Mouse (Mus musculus): ENCODE results near the gene Gm11444. TPM values are rescaled to one million over a fixed set of nuclear protein-coding genes. Genes with fewer than 3 reads are reported as not detected.

Gene Gm11444
- polyA plus RNA-seq, 1 experiment from 2014 or later = not detected

GRCm38 (mm10) chr11:85849037-85849436 is 1.1 kb downstream of the Gm11444 start:
- Histone ChIP-seq H3K9ac (no peak overlapping the region), H3K4me3 (peak overlapping the region; percentile 22), H3K4me1 (peaks cover 34% of the 10 kb centered on the region), H3K4me2 (peak overlapping the region; percentile 53), H3K9me3 (no peaks in the 10 kb centered on the region), H3K36me3 (no peaks in the 10 kb centered on the region), H3K27me3 (no peaks in the 10 kb centered on the region), H3K27ac (peak overlapping the region; percentile 48)
- 2% methylated on average over 21 of the region's 21 CpGs for WGBS
- peak; percentile 8; the same call in 1 of the 2 replicates for ATAC-seq (ENCODE audit: borderline replicate concordance, extremely low read depth, low FRiP score, low TSS enrichment)

GRCm38 (mm10) chr11:85846509-85846908 is 3.6 kb downstream of the Gm11444 start:
- peak; percentile 61 for ATAC-seq (ENCODE audit: borderline replicate concordance, extremely low read depth, low FRiP score, low TSS enrichment)
- Histone ChIP-seq H3K36me3 (no peaks in the 10 kb centered on the region), H3K4me1 (peaks cover 51% of the 10 kb centered on the region), H3K9me3 (no peaks in the 10 kb centered on the region), H3K4me3 (no peak overlapping the region), H3K9ac (no peak overlapping the region), H3K27ac (peak overlapping the region; percentile 97), H3K4me2 (0 out of 2 replicates have a peak overlapping the region, but pooled peaks have one; percentile 14), H3K27me3 (peaks cover 4% of the 10 kb centered on the region; the same call in 1 of the 2 replicates)
- 40% methylated on average over 4 of the region's 4 CpGs for WGBS

GRCm38 (mm10) chr11:85845921-85846320 is 4.2 kb downstream of the Gm11444 start:
- Histone ChIP-seq H3K36me3 (no peaks in the 10 kb centered on the region), H3K9ac (no peak overlapping the region), H3K27ac (peak overlapping the region; percentile 97), H3K27me3 (peaks cover 9% of the 10 kb centered on the region), H3K4me2 (0 out of 2 replicates have a peak overlapping the region, but pooled peaks have one; percentile 87), H3K9me3 (no peaks in the 10 kb centered on the region), H3K4me1 (peaks cover 52% of the 10 kb centered on the region), H3K4me3 (no peak overlapping the region)
- WGBS = 21% methylated on average over 5 of the region's 5 CpGs
- ATAC-seq (ENCODE audit: borderline replicate concordance, extremely low read depth, low FRiP score, low TSS enrichment) = peak; percentile 55

GRCm38 (mm10) chr11:85844971-85845370 is 5.2 kb downstream of the Gm11444 start:
- H3K4me1 ChIP-seq = peaks cover 51% of the 10 kb centered on the region
- H3K9ac ChIP-seq = peak overlapping the region; percentile 74
- no peaks in the 10 kb centered on the region for H3K36me3 ChIP-seq
- H3K4me2 ChIP-seq = peak overlapping the region; percentile 87
- H3K9me3 ChIP-seq = no peaks in the 10 kb centered on the region
- H3K4me3 ChIP-seq = peak overlapping the region; percentile 64
- ATAC-seq (ENCODE audit: borderline replicate concordance, extremely low read depth, low FRiP score, low TSS enrichment) = no peak
- 29% methylated on average over 5 of the region's 5 CpGs for WGBS
- H3K27me3 ChIP-seq = peaks cover 18% of the 10 kb centered on the region
- H3K27ac ChIP-seq = peak overlapping the region; percentile 97

GRCm38 (mm10) chr11:85844144-85844965 is 5.8 kb downstream of the Gm11444 start:
- Histone ChIP-seq H3K27ac (peak overlapping the region; percentile 97), H3K27me3 (peaks cover 25% of the 10 kb centered on the region), H3K4me2 (peak overlapping the region; percentile 87), H3K9me3 (no peaks in the 10 kb centered on the region), H3K36me3 (no peaks in the 10 kb centered on the region), H3K9ac (peak overlapping the region; percentile 74), H3K4me3 (peak overlapping the region; percentile 64), H3K4me1 (peaks cover 51% of the 10 kb centered on the region)
- under 1% methylated on average over 54 of the region's 54 CpGs for WGBS
- peak; percentile 69 for ATAC-seq (ENCODE audit: borderline replicate concordance, extremely low read depth, low FRiP score, low TSS enrichment)

- Histone ChIP-seq H3K36me3 (no peaks in the 10 kb centered on the region), H3K4me2 (peak overlapping the region; percentile 87), H3K9ac (peak overlapping the region; percentile 74), H3K9me3 (no peaks in the 10 kb centered on the region), H3K4me1 (peaks cover 44% of the 10 kb centered on the region), H3K27ac (peak overlapping the region; percentile 97), H3K27me3 (peaks cover 31% of the 10 kb centered on the region), H3K4me3 (peak overlapping the region; percentile 64)
- WGBS = under 1% methylated on average over 18 of the region's 18 CpGs
- ATAC-seq (ENCODE audit: borderline replicate concordance, extremely low read depth, low FRiP score, low TSS enrichment) = peak; percentile 23
Observed at GRCm38 (mm10) chr11:85843347-85843692, 6.8 kb downstream of the Gm11444 start.

GRCm38 (mm10) chr11:85842596-85843346 is 7.4 kb downstream of the Gm11444 start:
- peak overlapping the region; percentile 97 for H3K27ac ChIP-seq
- no peaks in the 10 kb centered on the region for H3K36me3 ChIP-seq
- 4% methylated on average over 24 of the region's 24 CpGs for WGBS
- H3K4me2 ChIP-seq = peak overlapping the region; percentile 87
- ATAC-seq (ENCODE audit: borderline replicate concordance, extremely low read depth, low FRiP score, low TSS enrichment) = no peak
- H3K9me3 ChIP-seq = no peaks in the 10 kb centered on the region
- H3K4me3 ChIP-seq = peak overlapping the region; percentile 64
- peaks cover 49% of the 10 kb centered on the region for H3K4me1 ChIP-seq
- H3K9ac ChIP-seq = peak overlapping the region; percentile 74
- H3K27me3 ChIP-seq = peaks cover 35% of the 10 kb centered on the region

GRCm38 (mm10) chr11:85841980-85842379 is 8.2 kb downstream of the Gm11444 start:
- H3K27me3 ChIP-seq = peaks cover 43% of the 10 kb centered on the region
- peak overlapping the region; percentile 74 for H3K9ac ChIP-seq
- ATAC-seq (ENCODE audit: borderline replicate concordance, extremely low read depth, low FRiP score, low TSS enrichment) = no peak

GRCm38 (mm10) chr11:85841211-85841681 is 8.9 kb downstream of the Gm11444 start:
- Histone ChIP-seq H3K27ac (peak overlapping the region; percentile 97), H3K27me3 (peaks cover 50% of the 10 kb centered on the region), H3K4me1 (peaks cover 51% of the 10 kb centered on the region), H3K9me3 (no peaks in the 10 kb centered on the region), H3K4me2 (peak overlapping the region; percentile 87), H3K36me3 (no peaks in the 10 kb centered on the region), H3K9ac (peak overlapping the region; percentile 74), H3K4me3 (peak overlapping the region; percentile 64)
- no peak for ATAC-seq (ENCODE audit: borderline replicate concordance, extremely low read depth, low FRiP score, low TSS enrichment)
- 4% methylated on average over 8 of the region's 8 CpGs for WGBS

More at GRCm38 (mm10) chr11:85841980-85842379, 8.2 kb downstream of the Gm11444 start:
- H3K4me2 ChIP-seq = peak overlapping the region; percentile 87
- WGBS = 0% methylated on average over 28 of the region's 32 CpGs
- H3K4me3 ChIP-seq = peak overlapping the region; percentile 64
- peak overlapping the region; percentile 97 for H3K27ac ChIP-seq
- no peaks in the 10 kb centered on the region for H3K9me3 ChIP-seq
- H3K4me1 ChIP-seq = peaks cover 53% of the 10 kb centered on the region
- H3K36me3 ChIP-seq = no peaks in the 10 kb centered on the region

- no peaks in the 10 kb centered on the region for H3K36me3 ChIP-seq
- H3K4me2 ChIP-seq = peak overlapping the region; percentile 87
- H3K27ac ChIP-seq = peak overlapping the region; percentile 97
- peak overlapping the region; percentile 74 for H3K9ac ChIP-seq
- WGBS = 5% methylated on average over 21 of the region's 21 CpGs
- H3K4me3 ChIP-seq = peak overlapping the region; percentile 64
- H3K4me1 ChIP-seq = peaks cover 48% of the 10 kb centered on the region
- no peak for ATAC-seq (ENCODE audit: borderline replicate concordance, extremely low read depth, low FRiP score, low TSS enrichment)
- peaks cover 54% of the 10 kb centered on the region for H3K27me3 ChIP-seq
- H3K9me3 ChIP-seq = no peaks in the 10 kb centered on the region
Observed at GRCm38 (mm10) chr11:85840803-85841145, 9.4 kb downstream of the Gm11444 start.

- H3K36me3 ChIP-seq = no peaks in the 10 kb centered on the region
- no peak for ATAC-seq (ENCODE audit: borderline replicate concordance, extremely low read depth, low FRiP score, low TSS enrichment)
- peaks cover 47% of the 10 kb centered on the region for H3K4me1 ChIP-seq
- 9% methylated on average over 27 of the region's 27 CpGs for WGBS
- peak overlapping the region; percentile 74 for H3K9ac ChIP-seq
- H3K27ac ChIP-seq = peak overlapping the region; percentile 97
- peaks cover 58% of the 10 kb centered on the region for H3K27me3 ChIP-seq
- H3K9me3 ChIP-seq = no peaks in the 10 kb centered on the region
- peak overlapping the region; percentile 87 for H3K4me2 ChIP-seq
- H3K4me3 ChIP-seq = peak overlapping the region; percentile 64
Observed at GRCm38 (mm10) chr11:85840031-85840802, 9.9 kb downstream of the Gm11444 start.
